8 mouse cellular contexts compared by ENCODE assay signal in genomic region chr14:44988456-44989016, GRCm38 (mm10). TPM values are rescaled to one million over a fixed set of nuclear protein-coding genes. Genes with fewer than 3 reads are reported as not detected.
DNase-seq lines count a peak whose midpoint lies in the region; ATAC-seq and TF ChIP-seq lines count a peak whose summit lies in the region.

No protein-coding gene starts in this region.

- no peaks in the 10 kb centered on the region for H3K36me3 ChIP-seq in heart, embryonic 14.5 days (ENCODE audit: control insufficient read depth, insufficient read depth, low read length)
- H3K36me3 ChIP-seq in limb, embryonic 14.5 days (ENCODE audit: control insufficient read depth, insufficient read depth, low read length) = no peaks in the 10 kb centered on the region
- H3K36me3 ChIP-seq in midbrain, embryonic 13.5 days = no peaks in the 10 kb centered on the region

- WGBS in heart, embryonic 14.5 days = under 1% methylated on average over 14 of the region's 14 CpGs
- WGBS in limb, embryonic 14.5 days = 2% methylated on average over 14 of the region's 14 CpGs
- WGBS in midbrain, embryonic 13.5 days = 5% methylated on average over 14 of the region's 14 CpGs

- peaks cover 24% of the 10 kb centered on the region for H3K27me3 ChIP-seq in heart, embryonic 14.5 days (ENCODE audit: control insufficient read depth, insufficient read depth, low read length)
- peaks cover 12% of the 10 kb centered on the region for H3K27me3 ChIP-seq in limb, embryonic 14.5 days (ENCODE audit: control insufficient read depth, insufficient read depth, low read length)
- peaks cover 41% of the 10 kb centered on the region for H3K27me3 ChIP-seq in midbrain, embryonic 13.5 days

- H3K9ac ChIP-seq in heart, embryonic 14.5 days (ENCODE audit: low read length) = peak overlapping the region; percentile 41
- H3K9ac ChIP-seq in limb, embryonic 14.5 days (ENCODE audit: low read depth, low read length, severe bottlenecking) = peak overlapping the region; percentile 34
- H3K9ac ChIP-seq in midbrain, embryonic 13.5 days (replicated peaks) = peak overlapping the region; percentile 62

- peak; percentile 23 for ATAC-seq in frontal cortex, adult (ENCODE audit: low TSS enrichment)
- ATAC-seq in heart, embryonic 14.5 days (ENCODE audit: insufficient number of reproducible peaks, insufficient read depth, low FRiP score, low read depth) = no peak
- peak; percentile 51; the same call in 1 of the 2 replicates for ATAC-seq in limb, embryonic 14.5 days (ENCODE audit: low FRiP score, low read depth)
- ATAC-seq in midbrain, embryonic 13.5 days = peak; percentile 81

- TF ChIP-seq POLR2A in brain, embryonic 14.5 days (IDR thresholded peaks at IDR 0.05; ENCODE audit: borderline replicate concordance, extremely low read depth, insufficient read depth, insufficient read length, poor library complexity, severe bottlenecking) = no peak
- TF ChIP-seq POLR2A in limb, embryonic 14.5 days (IDR thresholded peaks at IDR 0.05; ENCODE audit: borderline replicate concordance, extremely low read depth, insufficient read depth, insufficient read length) = no peak

- peak overlapping the region; percentile 91 for H3K4me2 ChIP-seq in heart, embryonic 14.5 days (ENCODE audit: low read length)
- peak overlapping the region; percentile 86 for H3K4me2 ChIP-seq in limb, embryonic 14.5 days (replicated peaks; ENCODE audit: low read depth, low read length, severe bottlenecking)
- peak overlapping the region; percentile 82 for H3K4me2 ChIP-seq in midbrain, embryonic 13.5 days (replicated peaks)

- no peaks in the 10 kb centered on the region for H3K9me3 ChIP-seq in heart, embryonic 14.5 days (ENCODE audit: control insufficient read depth, low read length)
- no peaks in the 10 kb centered on the region for H3K9me3 ChIP-seq in limb, embryonic 14.5 days (ENCODE audit: control insufficient read depth, low read length)
- no peaks in the 10 kb centered on the region for H3K9me3 ChIP-seq in midbrain, embryonic 13.5 days

- H3K4me3 ChIP-seq in heart, embryonic 14.5 days (ENCODE audit: control insufficient read depth in 1 of 2, insufficient read depth in 1 of 2, low read depth in 1 of 2, low read length in 2 of 2) = peak overlapping the region; percentile 42 to 48
- peak overlapping the region; percentile 44 for H3K4me3 ChIP-seq in limb, embryonic 14.5 days (replicated peaks; ENCODE audit: low read length)
- peak overlapping the region; percentile 44 for H3K4me3 ChIP-seq in midbrain, embryonic 13.5 days (replicated peaks)

- DNase-seq in frontal cortex, postnatal 36 days (ENCODE audit: low spot score in 2 of 2) = no peak
- DNase-seq in brain, embryonic 14.5 days (ENCODE audit: low read depth) = peak; percentile 35
- no peak for DNase-seq in limb, embryonic 14.5 days (ENCODE audit: low spot score)
- DNase-seq in testis, postnatal 10 days (ENCODE audit: low spot score) = peak; percentile 44
- DNase-seq in cerebellum, postnatal 4 days (ENCODE audit: low spot score in 2 of 2) = no peak

- no peak for TF ChIP-seq CTCF in brain, embryonic 14.5 days (IDR thresholded peaks at IDR 0.05; ENCODE audit: borderline replicate concordance, extremely low read depth, insufficient read depth, insufficient read length)

- peaks cover 3 to 5% of the 10 kb centered on the region in 2 experiments; a peak in 1 of 4 replicates for H3K4me1 ChIP-seq in heart, embryonic 14.5 days (ENCODE audit: control insufficient read depth in 2 of 2, insufficient read depth in 2 of 2, low read length in 2 of 2)
- no peaks in the 10 kb centered on the region for H3K4me1 ChIP-seq in limb, embryonic 14.5 days (ENCODE audit: control insufficient read depth, insufficient read depth, low read length)
- peaks cover 13% of the 10 kb centered on the region for H3K4me1 ChIP-seq in midbrain, embryonic 13.5 days (replicated peaks)

- no peak overlapping the region for H3K27ac ChIP-seq in heart, embryonic 14.5 days (replicated peaks in 1 of 2; ENCODE audit: control insufficient read depth in 1 of 2, insufficient read depth in 1 of 2, low read depth in 2 of 2, low read length in 2 of 2)
- H3K27ac ChIP-seq in limb, embryonic 14.5 days (replicated peaks; ENCODE audit: low read depth, low read length) = no peak overlapping the region
- H3K27ac ChIP-seq in midbrain, embryonic 13.5 days = no peak overlapping the region

RNA-seq across cellular contexts. Expression of gene Ptger2, which starts 0.5 kb away (rescaled TPM):
- 0.35 and 0.57 TPM in 2 replicates for polyA plus RNA-seq in brain, embryonic 14.5 days (2012; rRNA removed)
- 0.07 TPM in 1 of 2 replicates, not detected in the other for polyA plus RNA-seq in heart, embryonic 14.5 days (2014; fragmentation: Nextera tagmentation; extraction: Ambion mirVana)
- polyA plus RNA-seq in limb, embryonic 14.5 days (2012; rRNA removed) = 0.50 and 0.85 TPM in 2 replicates
- 0.54 and 1.1 TPM in 2 replicates for polyA plus RNA-seq in limb, embryonic 14.5 days (2014; fragmentation: Nextera tagmentation; extraction: Ambion mirVana)
- 0.20 and 0.23 TPM in 2 replicates for polyA plus RNA-seq in midbrain, embryonic 13.5 days (2015; fragmentation: Nextera tagmentation; extraction: Ambion mirVana)

Comparison
In these comparisons a context has a peak if more than half of its experiments do, and no peak if none do; other contexts are left out.
1. DNase-seq: peak in brain, embryonic 14.5 days (single experiment) and testis, postnatal 10 days (single experiment); none in frontal cortex, postnatal 36 days (0 of 2), limb, embryonic 14.5 days (single experiment) and cerebellum, postnatal 4 days (0 of 2).
2. Peak in every context shown above with its lines, with median percentiles within 50 percentile points of each other: H3K4me2 ChIP-seq, H3K4me3 ChIP-seq and H3K9ac ChIP-seq.